Mouse (Mus musculus) ES-E14 (cell line): ENCODE data around the gene 1700037C18Rik. TPM values are rescaled to one million over a fixed set of nuclear protein-coding genes. Genes with fewer than 3 reads are reported as not detected.
"Not testable (repeated sequence)": the region's sequence is repeated elsewhere in the genome, so short reads cannot be mapped to it uniquely, and the experiment has no call there.

Experiments used
- DNase-seq: peaks from one replicate; pipeline ENCODE4 v3.0.0-alpha.2; 2013; ENCODE audit warnings: low read depth, low spot score
- H3K27ac ChIP-seq: 2 replicates; pipeline ENCODE4 v1.5.1; 2012; ENCODE audit warnings: low read depth, mild to moderate bottlenecking, low read length, moderate library complexity, mixed read lengths; ENCODE audit not compliant: poor library complexity, insufficient read depth, severe bottlenecking
- H3K36me3 ChIP-seq: 2 replicates; pipeline ENCODE4 v1.6.1; 2012; ENCODE audit warnings: mild to moderate bottlenecking, low read length, moderate library complexity, mixed read lengths; ENCODE audit not compliant: control insufficient read depth, poor library complexity, insufficient read depth, severe bottlenecking
- H3K4me1 ChIP-seq, 2 experiments: fragments of 150-350 bp in 1 of 2; sonication (generic) in 1 of 2; 2 replicates each; pipeline ENCODE4 v1.6.1; 2012; ENCODE audit warnings: low read length in 2 of 2, mild to moderate bottlenecking in 1 of 2, mixed read lengths in 1 of 2; ENCODE audit not compliant: control insufficient read depth in 2 of 2, insufficient read depth in 2 of 2, poor library complexity in 1 of 2
- H3K4me3 ChIP-seq, 2 experiments: fragments of 150-350 bp in 1 of 2; sonication (generic) in 1 of 2; 2 replicates each; pipeline ENCODE4 v1.5.1; 2012; ENCODE audit warnings: low read length in 2 of 2, low read depth in 1 of 2, mild to moderate bottlenecking in 1 of 2, mixed read lengths in 1 of 2; ENCODE audit not compliant: insufficient read depth in 1 of 2, poor library complexity in 1 of 2, severe bottlenecking in 1 of 2
- H3K9ac ChIP-seq: 2 replicates; pipeline ENCODE4 v1.6.1; 2012; ENCODE audit warnings: low read depth, mild to moderate bottlenecking, low read length, mixed read lengths; ENCODE audit not compliant: poor library complexity, insufficient read depth, severe bottlenecking
- H3K9me3 ChIP-seq: fragments of 150-350 bp; sonication (generic); 2 replicates; pipeline ENCODE4 v1.6.1; 2012; ENCODE audit warnings: low read depth, mild to moderate bottlenecking, low read length; ENCODE audit not compliant: control insufficient read depth, insufficient read depth
- CHD2 ChIP-seq: IDR thresholded peaks from 2 replicates; pipeline ENCODE4 v1.6.1; 2014; ENCODE audit warnings: mild to moderate bottlenecking, low read depth, low read length, inconsistent platforms
- HCFC1 ChIP-seq: IDR thresholded peaks from 2 replicates; pipeline ENCODE4 v1.6.1; 2012; ENCODE audit warnings: low read length, inconsistent platforms, borderline replicate concordance; ENCODE audit not compliant: insufficient read depth
- MAFK ChIP-seq: IDR thresholded peaks from 2 replicates; pipeline ENCODE4 v1.6.1; 2014; ENCODE audit warnings: mild to moderate bottlenecking, low read depth, low read length, inconsistent platforms; ENCODE audit not compliant: insufficient read depth
- ZC3H11A ChIP-seq: IDR thresholded peaks from 2 replicates; pipeline ENCODE4 v1.6.1; 2012; ENCODE audit warnings: low read depth, mild to moderate bottlenecking, inconsistent platforms, low read length, borderline replicate concordance
- ZNF384 ChIP-seq: IDR thresholded peaks from 2 replicates; pipeline ENCODE4 v1.6.1; 2012; ENCODE audit warnings: low read depth, low read length, inconsistent platforms
- in situ Hi-C, 2 experiments: fragments of 600-800 bp; cut with MboI; formaldehyde crosslinking; loops; one replicate each; pipeline ENCODE4 v1.15.1; 2025; ENCODE audit warnings: low sequenced_read_pairs in 2 of 2, inconsistent platforms in 1 of 2; ENCODE audit not compliant: unreplicated experiment in 2 of 2
- total RNA-seq: library from RNA; depleted of rRNA; stranded (reverse); fragments of 300-350 nt; gene quantifications from 2 replicates; pipeline ENCODE4 v1.2.3, GENCODE M21; 2012

1700037C18Rik gene
- total RNA-seq, 1 experiment: 1.7 TPM

DNA sequence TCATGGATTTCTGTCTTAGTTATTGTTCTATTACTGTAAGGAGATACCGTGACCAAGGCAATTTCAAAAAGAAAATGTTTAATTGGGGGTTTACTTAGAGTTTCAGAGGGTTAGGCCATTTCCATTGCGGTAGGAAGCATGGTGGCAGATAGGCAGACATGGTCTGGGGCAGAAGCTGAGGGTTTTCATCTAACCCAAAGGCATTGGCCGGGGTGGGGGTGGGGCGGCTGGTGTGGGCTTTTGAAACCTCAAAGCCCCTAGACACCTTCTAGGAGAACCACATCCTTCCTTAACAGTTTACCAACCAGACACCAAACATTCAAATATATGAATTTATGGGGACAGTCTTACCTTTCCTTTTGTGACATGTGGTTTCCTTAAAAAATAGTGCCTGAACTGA is 49.2 kb downstream of the 1700037C18Rik start:
- Histone ChIP-seq H3K27ac (no peak overlapping the region), H3K4me1 (no peaks in the 10 kb centered on the region; a peak in 1 of 4 replicates), H3K9me3 (no peaks in the 10 kb centered on the region), H3K36me3 (peaks cover 3% of the 10 kb centered on the region), H3K9ac (no peak overlapping the region), H3K4me3 (no peak overlapping the region)
- in situ Hi-C loops: no loop called here
- TF ChIP-seq CHD2: no peak
- TF ChIP-seq ZNF384: no peak
- TF ChIP-seq MAFK: no peak
- TF ChIP-seq HCFC1: no peak
- no peak for TF ChIP-seq ZC3H11A
- DNase-seq: no peak

DNA sequence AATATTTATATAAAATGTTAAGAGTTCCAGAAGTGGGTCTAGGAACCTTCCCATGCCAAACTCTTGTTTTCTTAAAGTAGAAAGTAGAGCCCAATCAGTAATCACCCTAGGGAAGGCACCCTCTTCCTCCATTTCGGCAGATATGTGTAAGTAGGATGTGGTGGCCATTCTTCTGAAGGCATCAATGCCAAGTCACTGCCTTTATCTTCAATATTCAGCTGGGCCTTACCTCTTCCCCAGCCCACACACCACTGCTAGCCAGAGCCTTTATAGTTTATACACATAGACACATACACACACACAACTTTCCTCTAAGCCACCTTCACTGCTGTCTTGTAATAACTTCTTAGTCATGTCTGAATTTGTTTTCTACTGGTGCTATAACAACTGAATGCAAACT is 52.7 kb downstream of the 1700037C18Rik start:
- Histone ChIP-seq H3K36me3 (no peaks in the 10 kb centered on the region; the same call in 1 of the 2 replicates), H3K9ac (no peak overlapping the region), H3K4me1 (peaks cover 0 to 5% of the 10 kb centered on the region in 2 experiments; a peak in 2 of 4 replicates), H3K27ac (no peak overlapping the region), H3K9me3 (no peaks in the 10 kb centered on the region), H3K4me3 (no peak overlapping the region)
- DNase-seq: no peak
- in situ Hi-C loops: no loop called here
- TF ChIP-seq ZC3H11A (no peak), CHD2 (no peak), MAFK (no peak), HCFC1 (no peak), ZNF384 (no peak)

DNA sequence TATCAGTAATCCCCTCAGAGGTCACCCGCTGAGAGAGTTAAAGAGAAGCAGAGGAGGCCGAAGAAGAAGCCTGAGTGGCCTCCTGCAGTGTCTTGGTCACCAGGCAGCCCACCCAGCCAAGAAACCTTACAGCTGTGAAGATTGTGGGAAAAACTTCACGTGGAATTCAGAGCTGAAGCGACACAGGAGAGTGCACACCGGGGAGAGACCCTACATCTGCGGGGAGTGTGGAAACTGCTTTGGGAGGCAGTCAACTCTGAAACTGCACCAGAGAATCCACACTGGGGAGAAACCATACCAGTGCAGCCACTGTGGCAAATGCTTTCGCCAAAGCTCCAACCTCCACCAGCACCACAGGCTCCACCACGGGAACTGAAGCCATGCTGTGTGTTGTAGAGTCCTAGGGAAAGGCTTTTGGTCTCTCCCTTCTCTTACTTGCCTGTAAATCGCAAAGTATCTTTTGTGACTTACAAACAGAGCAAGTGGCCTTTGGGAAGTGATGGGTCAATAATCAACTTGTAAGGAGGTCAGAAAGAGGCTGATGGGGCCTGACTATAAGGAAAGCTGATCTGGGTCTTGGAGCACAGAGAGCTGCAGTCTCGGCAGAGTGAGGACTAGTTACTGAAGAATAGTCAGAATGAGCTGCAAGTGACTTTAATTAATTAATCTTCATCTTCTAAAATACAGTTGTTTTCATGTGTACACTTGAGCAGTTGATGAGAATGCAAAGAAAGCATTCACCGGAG is 53.9 kb downstream of the 1700037C18Rik start:
- TF ChIP-seq CHD2 (no peak), ZNF384 (no peak), ZC3H11A (no peak)
- Histone ChIP-seq H3K9ac (no peak overlapping the region), H3K4me3 (no peak overlapping the region), H3K36me3 (no peaks in the 10 kb centered on the region), H3K4me1 (peaks cover 2 to 8% of the 10 kb centered on the region in 2 experiments; a peak in 3 of 4 replicates), H3K27ac (no peak overlapping the region), H3K9me3 (no peaks in the 10 kb centered on the region)
- in situ Hi-C loops: no loop called here
- no peak for DNase-seq

DNA sequence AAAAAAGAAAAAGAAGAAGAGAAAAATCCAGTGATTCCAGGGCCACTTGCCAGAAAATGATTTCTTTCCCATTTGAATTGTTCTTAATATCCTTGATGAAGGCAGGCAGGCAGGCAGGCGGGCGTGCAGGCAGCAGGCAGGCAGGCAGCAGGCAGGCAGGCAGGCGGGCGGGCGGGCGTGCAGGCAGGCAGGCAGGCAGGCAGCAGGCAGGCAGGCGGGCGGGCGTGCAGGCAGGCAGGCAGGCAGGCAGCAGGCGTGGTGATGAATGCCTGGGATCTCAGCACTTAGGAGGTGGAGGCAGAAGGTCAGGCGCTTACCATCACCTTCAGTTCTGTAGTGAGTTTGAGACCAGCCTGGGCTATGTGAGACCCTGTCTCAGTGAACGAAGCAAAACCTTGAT is 55.9 kb downstream of the 1700037C18Rik start:
- Histone ChIP-seq H3K36me3 (no peaks in the 10 kb centered on the region), H3K4me1 (peaks cover 2 to 15% of the 10 kb centered on the region in 2 experiments; a peak in 3 of 4 replicates), H3K27ac (no peak overlapping the region), H3K4me3 (peak overlapping the region in 1 of 2 experiments; percentile 43; a peak in 1 of 4 replicates), H3K9me3 (no peaks in the 10 kb centered on the region), H3K9ac (no peak overlapping the region)
- in situ Hi-C loops: no loop called here
- TF ChIP-seq MAFK (no peak), CHD2 (no peak), HCFC1 (no peak), ZC3H11A (no peak), ZNF384 (no peak)
- DNase-seq: no peak

DNA sequence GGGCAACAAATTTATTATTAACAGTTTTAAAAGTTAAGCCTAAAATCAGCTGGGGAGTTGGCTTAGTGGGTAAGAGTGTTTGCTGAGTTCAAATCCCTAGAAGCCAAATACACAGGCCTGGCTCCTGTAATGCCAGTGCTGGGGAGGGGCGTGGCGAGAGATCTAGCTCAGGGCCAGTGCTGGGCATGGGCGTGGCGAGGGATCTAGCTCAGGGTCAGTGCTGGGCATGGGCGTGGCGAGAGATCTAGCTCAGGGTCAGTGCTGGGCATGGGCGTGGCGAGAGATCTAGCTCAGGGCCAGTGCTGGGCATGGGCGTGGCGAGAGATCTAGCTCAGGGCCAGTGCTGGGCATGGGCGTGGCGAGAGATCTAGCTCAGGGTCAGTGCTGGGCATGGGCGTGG is 57.2 kb downstream of the 1700037C18Rik start:
- H3K9me3 ChIP-seq, H3K4me3 ChIP-seq, DNase-seq, H3K27ac ChIP-seq, in situ Hi-C loops, H3K9ac ChIP-seq, H3K36me3 ChIP-seq: not testable (repeated sequence)
- peaks cover 2 to 15% of the 10 kb centered on the region in 2 experiments; a peak in 3 of 4 replicates for H3K4me1 ChIP-seq
